Mouse (Mus musculus) stomach, postnatal 0 days (tissue): ENCODE data around the gene Zmiz1.

Experiments
- CTCF ChIP-seq: IDR thresholded peaks from 2 replicates; pipeline ENCODE4 v1.5.1; 2016; ENCODE audit warnings: antibody characterized with exemption, low read depth, mild to moderate bottlenecking, moderate library complexity
- EP300 ChIP-seq: optimal IDR thresholded peaks from 2 replicates; pipeline ENCODE3; 2016; ENCODE audit warnings: antibody characterized with exemption

GRCm38 (mm10) chr14:25488097-25488613 lies 29.2 kb downstream of the Zmiz1 start:
- TF ChIP-seq EP300 (no peak), CTCF (peak; percentile 30)
